Mouse (Mus musculus) erythroblast, embryonic 14.5 days (primary cell): Measurements from ENCODE around the gene Fam129a.

Source experiments
- GATA1 ChIP-seq: IDR thresholded peaks from 2 replicates; pipeline ENCODE4 v1.6.1; 2012; ENCODE audit warnings: low read length, inconsistent platforms, mixed read lengths
- TAL1 ChIP-seq: IDR thresholded peaks from 3 replicates; pipeline ENCODE4 v1.6.1; 2012; ENCODE audit warnings: low read length, inconsistent platforms, mixed read lengths

GRCm38 (mm10) chr1:151708966-151709733 is 138.2 kb downstream of the Fam129a start:
- TF ChIP-seq TAL1 (no peak), GATA1 (no peak)
